Mouse (Mus musculus): ENCODE measurements around the gene Pcbp2. TPM values are rescaled to one million over a fixed set of nuclear protein-coding genes. Genes with fewer than 3 reads are reported as not detected.

The Pcbp2 gene
- polyA plus RNA-seq, 1 experiment = 892 TPM

- H3K27me3 ChIP-seq (ENCODE audit: control insufficient read depth, insufficient read depth, insufficient read length) = no peaks in the 10 kb centered on the region
- no peaks in the 10 kb centered on the region for H3K36me3 ChIP-seq (ENCODE audit: control insufficient read depth, insufficient read depth)
- no peak overlapping the region for H3K4me2 ChIP-seq (ENCODE audit: low read depth)
- no peaks in the 10 kb centered on the region for H3K79me2 ChIP-seq (ENCODE audit: control insufficient read depth, insufficient read depth)
- TF ChIP-seq MYOG (IDR thresholded peaks at IDR 0.05; ENCODE audit: control insufficient read depth in 1 of 3, insufficient read depth in 1 of 3, insufficient read length in 2 of 3, low read depth in 2 of 3) = no peak
- TF ChIP-seq POLR2A (IDR thresholded peaks at IDR 0.05; ENCODE audit: insufficient read length, low read depth) = no peak
- no peak for TF ChIP-seq SRF (IDR thresholded peaks at IDR 0.05; ENCODE audit: control insufficient read depth, insufficient read length, low read depth)
- TF ChIP-seq TCF12 (IDR thresholded peaks at IDR 0.05; ENCODE audit: insufficient read depth, poor library complexity, severe bottlenecking) = no peak
- no peak for TF ChIP-seq TCF3 (IDR thresholded peaks at IDR 0.05; ENCODE audit: insufficient read length, low read depth)
- no peak for TF ChIP-seq MYOD1 (IDR thresholded peaks at IDR 0.05; ENCODE audit: control insufficient read depth in 1 of 3, insufficient read length in 2 of 3, low read depth in 2 of 3)
- TF ChIP-seq E2F4 (IDR thresholded peaks at IDR 0.05; ENCODE audit: insufficient read depth) = no peak
- no peak for TF ChIP-seq USF1 (IDR thresholded peaks at IDR 0.05; ENCODE audit: low read depth)
- TF ChIP-seq CEBPB (IDR thresholded peaks at IDR 0.05; ENCODE audit: insufficient read depth, poor library complexity, severe bottlenecking) = no peak
- TF ChIP-seq MAX (IDR thresholded peaks at IDR 0.05; ENCODE audit: low read depth) = no peak
- no peak for TF ChIP-seq REST (IDR thresholded peaks at IDR 0.05; ENCODE audit: insufficient read depth, insufficient read length)
- H3ac ChIP-seq (ENCODE audit: control insufficient read depth, insufficient read length) = no peak overlapping the region
- H3K4me3 ChIP-seq = no peak overlapping the region
Measured at GRCm38 (mm10) chr15:102451666-102452430, 18.5 kb upstream of the Pcbp2 start.

- Histone ChIP-seq H3K79me2 (ENCODE audit: control insufficient read depth, insufficient read depth) (peaks cover 14% of the 10 kb centered on the region), H3ac (ENCODE audit: control insufficient read depth, insufficient read length) (no peak overlapping the region), H3K36me3 (ENCODE audit: control insufficient read depth, insufficient read depth) (no peaks in the 10 kb centered on the region), H3K4me2 (ENCODE audit: low read depth) (no peak overlapping the region), H3K27me3 (ENCODE audit: control insufficient read depth, insufficient read depth, insufficient read length) (no peaks in the 10 kb centered on the region), H3K4me3 (no peak overlapping the region)
- TF ChIP-seq TCF3 (IDR thresholded peaks at IDR 0.05; ENCODE audit: insufficient read length, low read depth) (no peak), POLR2A (IDR thresholded peaks at IDR 0.05; ENCODE audit: insufficient read length, low read depth) (no peak), TCF12 (IDR thresholded peaks at IDR 0.05; ENCODE audit: insufficient read depth, poor library complexity, severe bottlenecking) (no peak), POLR2AphosphoS2 (IDR thresholded peaks at IDR 0.05; ENCODE audit: insufficient read length, low read depth) (no peak), MAX (IDR thresholded peaks at IDR 0.05; ENCODE audit: low read depth) (no peak), E2F4 (IDR thresholded peaks at IDR 0.05; ENCODE audit: insufficient read depth) (no peak), MYOG (IDR thresholded peaks at IDR 0.05; ENCODE audit: control insufficient read depth in 1 of 3, insufficient read depth in 1 of 3, insufficient read length in 2 of 3, low read depth in 2 of 3) (no peak), REST (IDR thresholded peaks at IDR 0.05; ENCODE audit: insufficient read depth, insufficient read length) (no peak), CEBPB (IDR thresholded peaks at IDR 0.05; ENCODE audit: insufficient read depth, poor library complexity, severe bottlenecking) (no peak), MYOD1 (IDR thresholded peaks at IDR 0.05; ENCODE audit: control insufficient read depth in 1 of 3, insufficient read length in 2 of 3, low read depth in 2 of 3) (no peak), USF1 (IDR thresholded peaks at IDR 0.05; ENCODE audit: low read depth) (no peak), SRF (IDR thresholded peaks at IDR 0.05; ENCODE audit: control insufficient read depth, insufficient read length, low read depth) (no peak)
Measured at GRCm38 (mm10) chr15:102455993-102456392, 14.3 kb upstream of the Pcbp2 start.

- H3K79me2 ChIP-seq (ENCODE audit: control insufficient read depth, insufficient read depth) = peaks cover 14% of the 10 kb centered on the region
- H3K36me3 ChIP-seq (ENCODE audit: control insufficient read depth, insufficient read depth) = peaks cover 8% of the 10 kb centered on the region
- TF ChIP-seq TCF12 (IDR thresholded peaks at IDR 0.05; ENCODE audit: insufficient read depth, poor library complexity, severe bottlenecking) (no peak), MYOD1 (IDR thresholded peaks at IDR 0.05; ENCODE audit: control insufficient read depth in 1 of 3, insufficient read length in 2 of 3, low read depth in 2 of 3) (no peak), CEBPB (IDR thresholded peaks at IDR 0.05; ENCODE audit: insufficient read depth, poor library complexity, severe bottlenecking) (no peak), MAX (IDR thresholded peaks at IDR 0.05; ENCODE audit: low read depth) (no peak), TCF3 (IDR thresholded peaks at IDR 0.05; ENCODE audit: insufficient read length, low read depth) (no peak), MYOG (IDR thresholded peaks at IDR 0.05; ENCODE audit: control insufficient read depth in 1 of 3, insufficient read depth in 1 of 3, insufficient read length in 2 of 3, low read depth in 2 of 3) (no peak), POLR2A (IDR thresholded peaks at IDR 0.05; ENCODE audit: insufficient read length, low read depth) (no peak), USF1 (IDR thresholded peaks at IDR 0.05; ENCODE audit: low read depth) (no peak), REST (IDR thresholded peaks at IDR 0.05; ENCODE audit: insufficient read depth, insufficient read length) (no peak), SRF (IDR thresholded peaks at IDR 0.05; ENCODE audit: control insufficient read depth, insufficient read length, low read depth) (no peak), E2F4 (IDR thresholded peaks at IDR 0.05; ENCODE audit: insufficient read depth) (no peak), POLR2AphosphoS2 (IDR thresholded peaks at IDR 0.05; ENCODE audit: insufficient read length, low read depth) (no peak)
- H3K27me3 ChIP-seq (ENCODE audit: control insufficient read depth, insufficient read depth, insufficient read length) = no peaks in the 10 kb centered on the region
- no peak overlapping the region for H3ac ChIP-seq (ENCODE audit: control insufficient read depth, insufficient read length)
- peak overlapping the region; percentile 93 for H3K4me2 ChIP-seq (ENCODE audit: low read depth)
- H3K4me3 ChIP-seq = peak overlapping the region; percentile 65
Measured at GRCm38 (mm10) chr15:102458050-102458736, 12.1 kb upstream of the Pcbp2 start.

- peak within 1 kb of the TSS; percentile 65 for H3K4me3 ChIP-seq
- H3K79me2 ChIP-seq (ENCODE audit: control insufficient read depth, insufficient read depth) = peaks cover 14% of the 10 kb centered on the region
- H3K36me3 ChIP-seq (ENCODE audit: control insufficient read depth, insufficient read depth) = peaks cover 13% of the 10 kb centered on the region
- H3K4me2 ChIP-seq (ENCODE audit: low read depth) = peak within 1 kb of the TSS; percentile 93
- no peak within 1 kb of the TSS for H3ac ChIP-seq (ENCODE audit: control insufficient read depth, insufficient read length)
- no peaks in the 10 kb centered on the region for H3K27me3 ChIP-seq (ENCODE audit: control insufficient read depth, insufficient read depth, insufficient read length)
- TF ChIP-seq POLR2AphosphoS2 (IDR thresholded peaks at IDR 0.05; ENCODE audit: insufficient read length, low read depth) (peak; percentile 86), CEBPB (IDR thresholded peaks at IDR 0.05; ENCODE audit: insufficient read depth, poor library complexity, severe bottlenecking) (peak; percentile 89), MAX (IDR thresholded peaks at IDR 0.05; ENCODE audit: low read depth) (no peak), POLR2A (IDR thresholded peaks at IDR 0.05; ENCODE audit: insufficient read length, low read depth) (peak; percentile 80), USF1 (IDR thresholded peaks at IDR 0.05; ENCODE audit: low read depth) (peak; percentile 40), REST (IDR thresholded peaks at IDR 0.05; ENCODE audit: insufficient read depth, insufficient read length) (no peak)
Measured at GRCm38 (mm10) chr15:102458904-102459317, 11.4 kb upstream of the Pcbp2 start, which contains the start of gene Prr13. Gene Prr13 (plus strand): TSS chr15:102459028.
